Mouse (Mus musculus): ENCODE data around the gene Tacc2.

Tacc2 gene

DNA sequence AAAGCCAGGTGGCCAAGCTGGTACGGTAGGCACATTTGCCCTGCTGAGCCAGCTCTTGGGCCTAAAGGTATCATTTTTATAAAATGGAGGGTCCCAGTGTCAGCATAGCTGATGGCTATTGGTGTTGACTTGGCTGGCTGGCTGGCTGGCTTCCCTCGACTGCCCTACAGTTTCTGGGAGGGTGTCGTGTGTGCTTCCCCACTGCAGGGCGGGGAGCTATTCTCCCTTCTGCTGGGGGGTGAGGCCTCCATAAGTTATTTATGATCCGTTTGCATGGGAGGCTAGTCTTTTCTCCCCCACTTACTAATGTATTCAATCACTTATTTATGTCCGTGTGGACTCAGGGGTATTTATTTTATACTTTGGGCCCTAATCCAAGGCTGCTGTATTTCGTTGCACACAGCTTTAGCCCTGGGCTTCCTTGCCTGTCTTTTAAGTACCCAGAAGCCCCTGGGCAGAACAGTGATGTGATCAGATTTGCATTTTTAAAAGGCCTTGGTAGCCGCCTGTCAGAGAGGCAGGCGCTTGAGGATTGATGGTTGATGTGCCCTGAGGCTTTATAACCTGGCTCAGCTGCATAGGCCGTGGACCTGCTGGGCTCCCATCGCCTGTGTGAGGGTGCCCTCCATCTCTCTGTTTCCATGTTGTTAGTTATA, 99.8 kb downstream of the Tacc2 start:
- no peak for DNase-seq (ENCODE audit: inconsistent age in 2 of 2, low spot score in 1 of 2)

DNA sequence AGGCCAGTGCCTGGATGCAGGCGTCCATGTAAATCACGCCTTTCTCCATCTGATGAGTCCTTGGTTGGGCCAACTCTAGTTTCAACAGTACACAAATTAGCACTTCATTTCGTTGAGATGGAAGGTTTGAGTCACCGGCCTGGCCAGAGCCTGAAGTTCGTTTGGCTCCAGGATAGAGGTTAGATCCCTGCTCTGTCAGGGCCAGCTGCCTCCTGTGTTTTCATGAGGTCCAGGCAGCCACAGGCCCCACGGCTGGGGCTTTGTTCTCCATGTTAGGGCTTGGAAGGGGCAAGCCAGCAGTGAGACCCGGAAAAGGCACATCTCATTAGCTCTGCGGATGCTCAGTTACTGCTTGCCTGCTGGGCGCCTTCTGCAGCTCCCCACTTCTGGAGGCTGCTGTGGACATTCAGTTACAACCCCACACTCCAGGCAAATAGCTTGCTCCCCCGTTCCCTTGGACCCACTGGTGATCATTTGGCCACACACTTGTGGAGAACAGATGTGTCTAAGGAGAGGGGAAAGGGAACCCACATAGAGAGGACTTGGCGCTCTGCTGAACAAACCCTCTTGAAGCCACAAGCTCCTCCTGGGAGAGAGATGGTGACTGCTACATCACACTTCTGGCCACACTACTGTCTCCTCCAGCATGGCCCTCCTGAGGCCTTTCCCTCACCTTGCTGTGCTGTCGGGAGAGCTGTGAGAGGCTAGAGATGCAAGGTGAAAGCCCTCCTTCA, 100.5 kb downstream of the Tacc2 start:
- no peak for DNase-seq (ENCODE audit: inconsistent age in 2 of 2, low spot score in 1 of 2)

DNA sequence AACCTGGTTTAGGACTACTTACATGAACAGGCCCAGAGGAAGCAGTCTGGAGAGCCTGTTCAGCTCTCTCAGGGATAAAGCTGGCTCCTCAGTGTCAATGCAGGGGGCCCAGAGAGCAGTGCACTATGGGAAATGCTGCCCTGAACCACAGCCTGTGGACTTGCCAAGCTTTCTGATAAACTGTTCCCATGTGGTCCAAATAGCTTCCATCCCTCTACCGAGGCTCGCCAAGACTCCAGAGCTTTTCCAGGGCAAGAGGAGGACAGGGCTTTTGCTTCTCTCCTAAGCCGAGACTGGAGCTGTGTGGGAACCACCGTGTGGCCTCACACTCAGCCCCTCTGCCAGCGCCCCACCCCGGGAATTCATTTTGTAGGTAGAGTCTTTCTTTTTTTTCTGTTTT, 101.2 kb downstream of the Tacc2 start:
- no peak for DNase-seq (ENCODE audit: inconsistent age in 2 of 2, low spot score in 1 of 2)

DNA sequence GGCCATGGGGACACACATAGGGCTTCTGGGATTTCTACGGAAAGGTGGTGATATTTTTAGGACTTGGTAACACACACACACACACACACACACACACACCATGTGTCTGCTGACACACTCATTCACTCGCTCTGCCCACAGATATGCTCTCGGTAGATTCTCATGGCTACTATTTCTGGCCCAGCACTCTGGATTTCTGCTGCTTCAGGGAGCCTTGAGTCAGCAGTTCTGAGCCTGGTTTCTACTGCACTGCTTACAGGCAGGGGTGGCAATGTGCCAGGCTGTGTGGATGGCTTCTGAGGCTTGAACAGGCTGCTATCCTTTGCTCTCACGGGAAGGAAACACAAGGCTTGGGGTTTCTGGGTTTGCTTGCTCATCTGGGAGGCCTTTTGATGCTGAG, 104.6 kb downstream of the Tacc2 start:
- peak; percentile 57 to 74 for DNase-seq (ENCODE audit: inconsistent age in 2 of 2, low spot score in 1 of 2)

DNA sequence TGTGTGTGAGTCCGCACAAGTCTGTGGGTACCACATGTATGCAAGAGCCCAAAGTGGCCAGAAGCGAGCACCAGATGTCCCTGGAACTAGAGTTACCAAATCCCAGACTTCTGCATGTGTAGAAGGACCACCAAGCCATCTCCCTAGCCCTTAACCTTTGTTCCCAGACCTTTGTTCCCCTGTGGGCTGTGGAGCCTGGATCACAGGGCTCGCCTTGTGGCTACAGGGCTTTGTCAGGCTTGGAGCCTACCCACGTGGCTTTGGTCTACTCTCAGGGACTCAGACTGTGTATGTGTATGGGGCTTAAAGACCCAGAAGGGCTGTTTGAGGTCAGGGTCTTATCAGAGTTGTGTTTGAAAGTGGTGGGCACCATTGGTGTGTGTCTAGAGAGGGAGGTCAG, 111.4 kb downstream of the Tacc2 start:
- no peak for DNase-seq (ENCODE audit: inconsistent age in 2 of 2, low spot score in 1 of 2)

DNA sequence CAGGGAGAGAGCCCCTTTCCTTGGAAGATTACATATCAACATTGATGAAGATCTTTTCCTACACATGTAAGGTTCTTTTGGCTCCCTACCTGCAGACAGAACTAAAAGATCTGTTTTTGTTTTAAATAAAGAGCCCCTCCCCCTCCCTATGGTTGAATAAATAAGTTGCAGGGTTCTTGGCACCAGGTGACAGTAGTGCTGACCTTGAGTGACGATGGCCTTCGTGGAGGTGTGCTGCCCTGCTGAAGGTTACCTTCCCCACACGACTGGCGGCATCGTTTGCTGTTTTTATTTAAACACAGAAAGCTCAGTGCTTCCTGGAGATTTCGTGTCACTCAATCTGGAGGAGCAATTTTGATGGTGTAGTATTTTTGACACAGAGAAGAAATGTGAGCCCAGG, 113.6 kb downstream of the Tacc2 start:
- DNase-seq (ENCODE audit: inconsistent age in 2 of 2, low spot score in 1 of 2) = no peak

DNA sequence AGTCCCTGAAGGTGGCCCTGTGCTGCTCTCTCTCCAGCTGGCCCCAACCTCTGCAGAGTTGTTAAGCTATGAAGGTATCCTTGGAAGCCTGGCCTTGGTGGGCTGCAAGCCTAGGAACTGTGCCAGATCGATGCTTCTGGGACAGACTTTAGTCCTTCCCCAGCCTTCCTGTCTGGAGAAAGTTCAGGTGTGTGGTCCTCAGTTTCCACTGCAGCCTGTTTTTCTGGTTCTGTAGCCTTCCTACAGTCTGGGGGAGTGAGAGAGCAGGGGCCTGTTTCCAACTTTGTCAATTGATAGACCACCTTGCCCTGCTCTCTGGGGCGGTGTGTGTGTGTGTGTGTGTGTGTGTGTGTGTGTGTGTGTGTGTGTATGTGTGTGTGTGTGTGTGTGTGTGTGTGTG, 114.7 kb downstream of the Tacc2 start:
- peak in 1 of 2 experiments; percentile 51 for DNase-seq (ENCODE audit: inconsistent age in 2 of 2, low spot score in 1 of 2)

DNA sequence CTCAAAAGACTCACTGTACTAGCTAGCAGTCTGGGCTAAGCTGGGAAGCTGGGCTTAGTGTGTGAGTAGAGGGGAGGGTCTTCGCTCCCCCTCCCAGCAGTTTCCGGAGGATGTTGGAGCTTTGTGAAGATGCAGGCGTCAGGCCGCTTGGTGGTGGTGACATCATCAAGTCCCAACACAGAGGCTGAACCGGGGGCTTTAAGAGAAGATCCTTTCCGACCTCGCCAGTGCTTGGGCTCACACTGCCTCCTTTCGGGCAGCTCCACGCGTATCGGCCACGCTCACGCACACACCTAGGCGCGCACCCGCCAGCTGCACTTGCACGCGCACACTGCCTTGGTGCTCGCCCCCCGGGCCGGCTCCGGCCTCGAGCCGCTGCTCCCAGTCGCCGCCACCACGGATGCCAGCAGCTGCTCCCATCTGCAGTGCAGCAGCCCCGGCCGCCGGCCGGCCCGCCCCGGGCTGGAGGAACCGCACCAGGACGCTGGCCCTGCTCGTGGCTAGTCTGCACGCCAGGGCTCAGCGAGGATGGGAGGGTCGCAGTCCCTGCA, 115.2 kb downstream of the Tacc2 start:
- DNase-seq (ENCODE audit: inconsistent age in 2 of 2, low spot score in 1 of 2) = peak; percentile 57 to 82

DNA sequence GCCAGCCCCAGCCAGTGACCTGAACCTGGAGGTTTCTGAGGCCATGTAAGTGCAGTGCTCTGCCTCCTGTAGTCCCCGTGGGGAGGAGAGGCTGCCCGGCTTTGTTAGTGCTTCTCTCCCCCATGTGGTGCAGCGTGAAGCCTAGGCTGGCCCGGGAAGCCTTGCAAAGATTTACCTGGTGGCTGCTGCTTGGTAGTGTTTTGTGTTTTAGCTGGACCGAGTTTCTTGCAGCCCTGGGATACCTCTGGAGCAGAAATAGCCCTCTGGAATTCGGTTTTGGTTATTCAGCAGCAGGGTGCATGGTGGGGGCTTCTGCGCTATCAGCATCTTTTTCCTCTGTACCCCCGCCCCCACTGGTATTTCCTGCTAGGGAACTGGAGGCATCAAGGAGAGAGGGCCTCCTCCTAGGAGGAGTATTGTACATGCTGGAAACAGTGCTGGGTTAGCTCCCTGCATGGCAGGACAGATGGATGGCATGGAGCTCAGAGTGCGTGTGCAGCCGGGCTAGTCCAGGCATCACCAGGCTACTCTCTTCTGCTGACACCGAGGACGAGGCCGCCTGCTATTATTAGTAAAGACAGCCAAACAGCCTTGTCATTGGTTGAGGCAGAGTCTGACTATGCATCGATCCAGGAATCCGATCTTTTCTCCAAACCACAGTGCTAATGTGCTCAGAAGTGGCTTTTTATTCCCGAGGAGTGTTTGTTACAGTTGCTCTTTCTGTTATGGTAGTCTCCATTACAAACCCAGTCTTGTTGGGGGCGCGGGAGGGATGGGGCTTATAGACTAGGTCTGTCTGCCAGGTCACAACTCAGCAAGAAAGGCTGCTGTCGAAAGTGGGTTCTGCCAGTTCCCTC, 115.9 kb downstream of the Tacc2 start:
- peak in 1 of 2 experiments; percentile 49 for DNase-seq (ENCODE audit: inconsistent age in 2 of 2, low spot score in 1 of 2)

DNA sequence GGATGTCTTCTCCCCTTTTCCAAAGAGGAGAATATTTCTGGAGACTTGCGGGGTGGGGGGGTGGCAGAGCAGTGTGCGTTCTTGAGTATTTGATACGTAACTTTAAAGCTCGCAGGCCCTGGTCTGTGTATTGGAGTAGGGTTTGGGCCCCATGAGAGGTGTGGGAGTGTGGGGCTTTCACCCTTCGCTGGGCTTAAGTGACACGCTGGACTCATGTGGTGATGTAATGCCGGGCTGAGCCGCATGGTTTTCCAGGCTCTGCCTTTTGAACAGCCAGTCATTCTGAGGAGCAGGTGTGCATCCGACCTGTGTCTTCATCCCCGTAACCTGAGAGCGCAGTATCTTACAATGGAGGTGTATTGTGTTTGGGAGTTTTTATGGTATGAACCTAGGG, 116.6 kb downstream of the Tacc2 start:
- no peak for DNase-seq (ENCODE audit: inconsistent age in 2 of 2, low spot score in 1 of 2)

DNA sequence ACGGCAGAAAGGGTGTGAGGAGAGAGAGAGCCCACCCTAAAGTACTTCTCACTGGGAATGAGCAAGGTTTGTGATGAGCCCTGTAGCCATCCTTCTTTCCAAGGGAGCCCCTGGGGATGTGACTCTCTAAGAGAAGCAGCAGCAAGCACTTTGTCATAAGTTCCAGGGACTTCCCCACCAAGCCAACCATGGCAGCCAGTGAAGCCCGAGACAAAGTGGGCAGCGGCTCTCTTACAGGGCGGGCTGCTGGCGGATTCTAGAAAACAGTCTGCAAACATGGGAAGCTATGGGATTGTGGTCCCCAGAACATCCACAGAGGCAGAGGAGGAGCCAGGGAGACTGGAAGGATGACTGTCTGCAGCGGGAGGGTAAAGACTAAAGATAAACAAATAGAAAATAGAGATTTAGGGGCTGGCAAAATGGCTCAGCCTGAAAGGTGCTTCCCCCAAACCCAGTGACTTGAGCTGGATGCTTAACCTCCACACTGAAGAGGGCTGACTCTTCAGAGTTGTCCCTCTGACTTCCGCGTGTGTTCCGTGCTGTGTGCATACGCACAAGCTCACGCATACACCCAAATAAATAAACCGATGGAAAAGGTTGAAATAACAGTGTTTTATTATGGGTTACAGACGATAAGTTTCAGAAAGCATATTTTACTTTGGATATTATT, 118.6 kb downstream of the Tacc2 start:
- no peak for DNase-seq (ENCODE audit: inconsistent age in 2 of 2, low spot score in 1 of 2)

DNA sequence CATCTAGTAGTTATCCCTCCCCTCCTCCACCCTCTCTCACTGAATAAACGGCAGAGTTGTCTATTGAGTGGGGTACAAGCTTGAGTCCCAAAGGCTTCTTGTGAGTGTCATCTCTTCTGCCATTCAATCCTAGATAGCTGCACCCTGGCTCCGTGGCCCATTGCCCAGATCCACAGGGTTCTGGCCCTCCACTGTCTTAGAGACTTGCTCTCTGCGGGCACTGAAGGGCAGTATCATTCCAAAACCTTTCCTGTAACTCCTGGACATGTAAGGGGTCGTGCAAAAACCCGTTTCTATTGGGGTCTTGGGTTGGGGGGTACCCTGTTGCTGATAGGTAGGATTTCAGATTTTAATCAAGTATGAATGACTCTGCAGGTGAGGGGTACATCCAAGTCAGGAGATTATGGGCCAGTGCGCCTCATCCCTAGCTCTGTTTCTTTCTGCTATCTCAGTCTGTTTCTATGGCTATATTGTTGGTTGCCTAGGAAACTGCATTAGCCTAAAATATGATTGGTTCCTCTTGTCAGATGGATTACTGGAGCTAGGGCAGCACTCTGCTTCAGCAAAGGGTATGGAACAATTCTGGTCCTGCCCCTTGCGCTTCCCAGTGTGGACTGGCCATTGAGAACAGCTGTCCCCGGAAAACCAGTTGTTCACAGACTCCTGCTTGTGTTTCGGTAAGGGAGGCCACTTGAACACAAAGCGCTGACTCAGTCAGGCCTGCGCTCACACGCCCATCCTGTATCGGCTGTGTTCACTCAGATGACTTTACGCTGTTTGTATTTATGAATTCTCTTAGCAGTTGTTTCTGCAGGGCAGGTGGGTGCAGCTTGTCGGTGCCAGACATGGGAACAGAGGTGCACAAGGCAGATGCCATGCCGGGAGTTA, 119.4 kb downstream of the Tacc2 start:
- DNase-seq (ENCODE audit: inconsistent age in 2 of 2, low spot score in 1 of 2) = no peak

DNA sequence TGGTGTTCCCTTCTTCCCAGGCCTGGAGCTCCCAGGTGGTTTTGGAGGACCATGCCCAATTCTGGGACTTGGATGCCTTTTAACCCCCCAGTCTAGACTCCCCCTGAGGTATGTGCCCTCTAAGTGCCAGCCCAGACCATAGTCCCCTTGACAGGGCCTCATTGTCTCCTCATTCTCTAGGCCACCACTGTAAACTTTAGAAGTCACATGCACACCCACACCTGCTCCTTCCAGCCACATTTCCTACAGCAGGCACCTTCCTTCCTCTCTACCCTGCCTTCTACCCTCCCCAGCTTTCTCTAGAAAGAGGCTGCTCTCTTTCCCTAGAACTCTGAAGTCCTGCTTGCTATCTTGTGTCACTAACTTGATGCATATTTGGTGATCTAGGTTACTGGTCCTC, 121.2 kb downstream of the Tacc2 start:
- no peak for DNase-seq (ENCODE audit: inconsistent age in 2 of 2, low spot score in 1 of 2)

DNA sequence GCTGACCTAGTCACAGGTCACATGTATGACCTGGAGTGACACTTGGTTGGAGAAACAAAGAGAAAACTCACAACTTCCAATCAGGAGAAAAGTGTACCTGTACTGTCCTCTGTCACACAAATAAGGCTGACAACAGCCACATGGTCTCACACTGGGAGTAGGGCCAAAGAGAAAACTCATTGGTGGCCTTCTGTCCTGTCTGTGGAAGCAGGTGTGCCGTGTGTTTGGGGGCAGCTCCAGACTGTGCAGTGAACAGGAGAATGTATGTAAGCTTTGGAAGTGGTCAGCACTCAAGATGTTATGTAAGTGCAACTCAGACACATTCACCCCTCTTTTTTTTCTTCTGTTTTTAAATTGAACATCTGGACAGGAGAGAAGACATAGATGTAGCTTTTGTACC, 124.1 kb downstream of the Tacc2 start:
- no peak for DNase-seq (ENCODE audit: inconsistent age in 2 of 2, low spot score in 1 of 2)

DNA sequence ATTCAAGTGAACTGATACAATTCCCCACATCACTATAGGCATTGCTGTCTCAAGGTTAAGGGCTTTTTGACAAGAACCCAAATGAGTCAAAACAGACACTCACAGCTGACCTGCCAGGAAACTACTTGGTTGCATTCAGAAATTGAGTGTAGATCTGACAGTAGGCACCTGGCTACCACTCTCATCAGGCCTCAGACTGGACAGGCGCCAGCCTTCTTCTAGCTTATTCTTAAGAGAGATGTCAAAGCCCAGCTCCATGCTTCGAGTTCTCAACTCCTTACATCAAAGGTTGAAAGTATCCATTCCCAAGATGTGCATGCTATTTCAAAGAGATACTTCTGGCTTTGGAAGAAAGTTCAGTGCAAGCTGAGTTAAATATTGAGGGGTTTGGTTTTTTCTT, 128.0 kb downstream of the Tacc2 start:
- DNase-seq (ENCODE audit: inconsistent age in 2 of 2, low spot score in 1 of 2) = no peak

DNA sequence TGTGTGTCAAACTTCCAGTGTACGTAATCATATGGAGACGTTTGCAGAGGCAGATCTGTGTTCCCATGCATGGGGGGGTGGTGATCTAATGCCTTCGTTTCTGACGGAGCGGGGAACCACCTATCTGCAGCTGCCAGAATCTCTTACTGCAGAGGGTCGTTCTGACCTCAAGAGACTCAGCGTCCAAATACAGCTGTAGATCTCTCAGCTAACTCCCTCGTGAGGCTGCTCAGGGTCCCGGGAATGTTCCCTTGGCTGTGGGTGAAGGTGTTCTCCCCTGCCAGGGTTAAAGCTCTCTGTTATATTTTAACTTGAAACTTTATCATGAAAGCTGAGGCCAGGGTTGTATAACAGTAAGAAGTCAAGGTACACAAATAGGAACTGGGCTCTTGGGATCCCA, 131.7 kb downstream of the Tacc2 start:
- no peak for DNase-seq (ENCODE audit: inconsistent age in 2 of 2, low spot score in 1 of 2)

DNA sequence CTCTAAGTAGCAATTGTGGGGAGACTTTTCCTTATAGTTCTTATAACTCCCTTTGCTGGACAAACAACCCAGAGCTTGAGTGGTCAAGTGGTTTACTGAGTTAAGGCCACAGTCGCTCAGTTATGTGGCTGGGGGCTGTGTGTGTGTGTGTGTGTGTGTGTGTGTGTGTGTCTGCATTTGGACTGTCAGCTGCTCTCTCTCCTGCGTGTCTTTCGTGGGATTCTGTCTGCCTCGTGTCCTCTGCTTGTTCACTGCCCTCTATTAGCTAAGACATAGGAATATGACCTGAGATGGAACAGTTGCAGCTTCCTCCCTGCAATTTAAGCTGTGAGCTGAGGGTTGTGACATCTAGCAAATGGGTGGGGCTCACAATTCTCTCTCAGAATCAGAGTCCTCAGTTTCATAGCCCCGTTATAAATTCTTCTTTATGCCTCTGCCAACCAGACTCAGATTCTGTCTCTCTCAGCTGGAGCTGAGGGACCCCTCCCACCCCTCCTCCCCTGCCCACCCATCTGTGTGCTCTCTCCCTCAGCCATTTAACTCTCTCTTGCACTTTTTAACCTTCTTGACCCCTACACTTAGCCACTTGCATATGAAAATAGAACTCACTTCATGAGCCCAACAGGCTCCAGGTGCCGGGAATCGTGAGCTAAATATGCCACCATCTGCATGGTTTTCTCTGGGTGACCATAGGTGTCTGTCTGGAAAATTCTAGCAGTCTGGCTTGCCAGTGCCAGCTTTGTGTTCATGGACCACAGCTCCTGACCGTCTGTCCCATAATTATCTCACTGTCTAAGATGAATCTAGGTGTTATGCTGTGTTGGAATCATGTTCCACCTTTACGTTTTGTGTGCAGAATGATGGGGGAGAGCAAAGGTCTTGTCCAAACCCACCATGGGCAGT, 132.4 kb downstream of the Tacc2 start:
- no peak for DNase-seq (ENCODE audit: inconsistent age in 2 of 2, low spot score in 1 of 2)

DNA sequence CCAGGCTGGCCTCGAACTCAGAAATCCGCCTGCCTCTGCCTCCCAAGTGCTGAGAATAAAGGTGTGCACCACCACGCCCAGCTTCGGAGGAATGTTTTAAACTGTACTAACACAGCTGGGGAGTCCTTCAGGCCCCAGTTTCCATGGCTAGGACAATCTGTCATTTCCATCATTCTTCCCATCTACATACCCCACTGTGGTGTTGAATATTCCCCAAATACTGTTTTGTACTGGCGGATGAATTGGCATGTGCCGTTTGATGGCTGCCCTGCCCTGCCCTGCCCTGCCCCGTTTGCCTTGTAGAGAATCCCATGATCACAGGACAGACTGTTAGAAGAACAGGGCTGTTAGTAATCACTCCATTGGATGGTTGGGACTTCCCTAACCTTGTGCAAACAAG, 134.6 kb downstream of the Tacc2 start:
- DNase-seq (ENCODE audit: inconsistent age in 2 of 2, low spot score in 1 of 2) = no peak

DNA sequence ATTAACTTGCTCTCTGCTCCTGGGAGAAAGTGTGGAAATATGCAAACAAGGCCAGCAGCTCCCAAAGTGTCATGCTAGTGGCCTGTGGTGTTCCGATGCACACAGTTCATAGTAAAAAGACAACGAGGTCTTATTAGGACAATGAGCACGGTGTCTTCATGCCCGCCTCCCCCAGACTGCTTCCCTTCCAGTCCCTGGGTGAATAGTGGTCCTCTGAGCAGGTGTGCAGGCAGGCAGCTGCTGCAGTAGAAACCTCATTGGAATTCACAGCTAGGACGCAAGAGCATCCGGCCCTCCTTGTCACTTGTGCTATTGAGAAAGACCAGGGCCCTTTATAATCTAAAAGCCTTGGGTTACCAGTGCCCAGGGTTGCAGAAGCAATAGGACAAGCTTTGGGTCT, 136.1 kb downstream of the Tacc2 start:
- DNase-seq (ENCODE audit: inconsistent age in 2 of 2, low spot score in 1 of 2) = no peak
